Mouse (Mus musculus) embryonic facial prominence, embryonic 12.5 days (tissue): Measurements from ENCODE around the gene Chd2. TPM values are rescaled to one million over a fixed set of nuclear protein-coding genes. Genes with fewer than 3 reads are reported as not detected.

Experiments used
- ATAC-seq: fragments of 200-750 bp; cut with Nextera tagmentation; 2 replicates; pipeline ENCODE4 v1.8.0; 2017; ENCODE audit not compliant: insufficient number of reproducible peaks, insufficient read depth, low FRiP score, low TSS enrichment
- H3K27ac ChIP-seq: fragments of 300-500 bp; sonication (generic); 2 replicates; pipeline ENCODE4 v1.5.1; 2016; ENCODE audit warnings: mild to moderate bottlenecking
- H3K27me3 ChIP-seq: fragments of 300-500 bp; sonication (generic); 2 replicates; pipeline ENCODE4 v1.6.1; 2016; ENCODE audit warnings: mild to moderate bottlenecking, moderate library complexity
- H3K36me3 ChIP-seq: fragments of 300-500 bp; sonication (generic); 2 replicates; pipeline ENCODE4 v1.6.1; 2016; ENCODE audit warnings: mild to moderate bottlenecking
- H3K4me1 ChIP-seq: fragments of 300-500 bp; sonication (generic); 2 replicates; pipeline ENCODE4 v1.6.1; 2016
- H3K4me2 ChIP-seq: fragments of 300-500 bp; sonication (generic); replicated peaks from 2 replicates; pipeline ENCODE4 v1.6.1; 2016; ENCODE audit warnings: mild to moderate bottlenecking, moderate library complexity
- H3K4me3 ChIP-seq: fragments of 300-500 bp; sonication (generic); 2 replicates; pipeline ENCODE4 v1.5.1; 2016; ENCODE audit warnings: mild to moderate bottlenecking
- H3K9ac ChIP-seq: fragments of 300-500 bp; sonication (generic); 2 replicates; pipeline ENCODE4 v1.6.1; 2016; ENCODE audit warnings: mild to moderate bottlenecking, moderate library complexity
- H3K9me3 ChIP-seq: fragments of 300-500 bp; sonication (generic); 2 replicates; pipeline ENCODE4 v1.6.1; 2016; ENCODE audit warnings: mild to moderate bottlenecking, moderate library complexity
- WGBS: fragments of 180-500 bp; shearing (Covaris S2); methylation state at CpG from one replicate; pipeline ENCODE4 v1.1.7; 2016; 5-methylcytosine and 5-hydroxymethylcytosine counted together
- polyA plus RNA-seq: library from polyadenylated mRNA; unstranded; fragments of >200 nt; fragmentation: Nextera tagmentation; extraction: Ambion mirVana; gene quantifications from 2 replicates; pipeline ENCODE4 v1.2.1, GENCODE M21; 2016

Gene Chd2
- polyA plus RNA-seq, 1 experiment from 2014 or later: 65.0 TPM

DNA sequence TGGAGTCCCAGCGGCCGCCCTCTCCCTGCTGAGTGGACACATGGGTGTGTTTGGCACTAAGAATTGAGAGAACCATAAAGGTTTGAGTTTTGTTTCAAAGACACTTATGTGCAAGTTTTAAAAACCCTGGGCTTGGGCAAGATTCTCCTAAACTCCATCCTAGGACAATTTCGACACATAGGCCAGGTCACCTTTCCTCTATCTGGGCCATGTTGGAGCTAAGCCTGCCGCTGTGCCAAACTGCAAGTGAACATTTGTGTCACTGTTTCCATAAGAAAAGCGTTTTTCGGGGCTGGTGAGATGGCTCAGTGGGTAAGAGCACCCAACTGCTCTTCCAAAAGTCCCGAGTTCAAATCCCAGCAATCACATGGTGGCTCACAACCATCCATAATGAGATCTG, 116.2 kb downstream of the Chd2 start:
- Histone ChIP-seq H3K36me3 (peaks cover 45% of the 10 kb centered on the region), H3K9me3 (no peaks in the 10 kb centered on the region), H3K27ac (0 out of 2 replicates have a peak overlapping the region, but pooled peaks have one; percentile 0), H3K9ac (no peak overlapping the region), H3K4me1 (peaks cover 20% of the 10 kb centered on the region; the same call in 1 of the 2 replicates), H3K27me3 (no peaks in the 10 kb centered on the region), H3K4me3 (no peak overlapping the region), H3K4me2 (no peak overlapping the region)
- no peak for ATAC-seq
- 93% methylated on average over 7 of the region's 7 CpGs for WGBS

DNA sequence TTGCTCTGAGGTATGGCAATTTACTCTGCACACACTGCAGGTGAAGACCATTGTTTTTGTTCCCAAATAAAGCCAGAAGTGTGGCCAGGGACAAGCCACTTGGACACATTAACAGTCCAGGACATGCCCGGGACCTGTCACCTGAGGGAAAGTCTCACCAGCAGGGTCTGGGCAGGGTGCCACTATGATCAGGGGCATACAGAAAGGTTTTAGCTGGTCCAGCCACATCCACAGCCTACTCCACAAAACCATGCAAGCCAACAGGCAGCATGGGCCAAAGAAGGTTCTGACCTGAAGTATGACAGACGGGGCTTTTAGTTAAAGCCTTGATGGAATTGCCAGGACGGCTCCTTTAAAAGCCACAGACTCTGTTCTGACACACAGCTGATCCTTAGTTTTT, 116.9 kb downstream of the Chd2 start:
- 63% methylated on average over 3 of the region's 3 CpGs for WGBS
- Histone ChIP-seq H3K9me3 (no peaks in the 10 kb centered on the region), H3K4me3 (no peak overlapping the region), H3K27ac (0 out of 2 replicates have a peak overlapping the region, but pooled peaks have one; percentile 0), H3K36me3 (peaks cover 44% of the 10 kb centered on the region), H3K9ac (no peak overlapping the region), H3K27me3 (no peaks in the 10 kb centered on the region), H3K4me2 (no peak overlapping the region), H3K4me1 (peaks cover 26% of the 10 kb centered on the region; the same call in 1 of the 2 replicates)
- ATAC-seq: no peak

DNA sequence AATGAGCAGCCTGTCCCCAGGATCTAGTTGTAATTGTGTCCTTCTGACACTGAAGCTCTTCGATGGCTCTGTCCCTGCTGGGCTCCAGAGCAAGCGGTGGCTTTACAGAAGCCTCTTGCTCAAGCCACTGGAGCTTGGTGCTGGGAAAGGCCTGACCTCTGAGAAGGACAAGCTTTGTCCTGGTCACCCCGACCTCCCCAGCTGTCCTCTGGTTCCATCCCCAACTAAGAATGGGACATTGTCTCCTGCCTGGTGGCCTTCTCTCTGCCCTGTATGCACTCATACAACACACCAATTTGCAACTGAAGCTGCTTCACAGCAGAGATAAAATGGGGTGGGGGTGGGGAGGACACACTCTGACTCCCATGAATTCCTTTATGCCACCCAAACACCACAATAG, 117.4 kb downstream of the Chd2 start:
- H3K9me3 ChIP-seq: no peaks in the 10 kb centered on the region
- 29% methylated on average over 3 of the region's 3 CpGs for WGBS
- ATAC-seq: no peak
- H3K4me3 ChIP-seq: no peak overlapping the region
- H3K9ac ChIP-seq: no peak overlapping the region
- peaks cover 42% of the 10 kb centered on the region for H3K36me3 ChIP-seq
- H3K4me2 ChIP-seq: no peak overlapping the region
- H3K27me3 ChIP-seq: no peaks in the 10 kb centered on the region
- H3K4me1 ChIP-seq: peaks cover 31% of the 10 kb centered on the region
- no peak overlapping the region for H3K27ac ChIP-seq

DNA sequence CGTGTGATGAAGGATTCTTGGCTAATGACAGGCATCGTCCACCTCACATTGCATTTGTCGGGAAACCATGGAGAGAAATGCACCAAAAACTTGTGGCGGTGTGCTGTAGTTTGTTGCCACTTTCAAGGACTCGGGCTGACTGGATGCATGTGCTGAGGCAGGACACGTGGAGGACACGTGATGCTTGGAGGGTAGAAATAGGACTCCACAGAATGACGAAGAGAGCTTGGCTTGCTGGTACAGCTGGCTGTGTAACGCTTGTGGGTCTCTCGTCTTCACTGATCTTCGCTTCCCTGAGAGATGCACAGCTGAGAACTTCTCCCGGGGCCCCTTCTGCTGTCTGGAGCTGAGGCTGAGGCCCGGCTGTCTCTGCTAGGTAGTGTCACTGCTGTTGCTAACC, 118.4 kb downstream of the Chd2 start:
- no peak overlapping the region for H3K4me2 ChIP-seq
- no peak overlapping the region for H3K4me3 ChIP-seq
- H3K27ac ChIP-seq: no peak overlapping the region
- no peaks in the 10 kb centered on the region for H3K9me3 ChIP-seq
- peaks cover 42% of the 10 kb centered on the region for H3K36me3 ChIP-seq
- H3K4me1 ChIP-seq: peaks cover 39% of the 10 kb centered on the region
- 73% methylated on average over 13 of the region's 13 CpGs for WGBS
- no peak for ATAC-seq
- H3K27me3 ChIP-seq: no peaks in the 10 kb centered on the region
- no peak overlapping the region for H3K9ac ChIP-seq

DNA sequence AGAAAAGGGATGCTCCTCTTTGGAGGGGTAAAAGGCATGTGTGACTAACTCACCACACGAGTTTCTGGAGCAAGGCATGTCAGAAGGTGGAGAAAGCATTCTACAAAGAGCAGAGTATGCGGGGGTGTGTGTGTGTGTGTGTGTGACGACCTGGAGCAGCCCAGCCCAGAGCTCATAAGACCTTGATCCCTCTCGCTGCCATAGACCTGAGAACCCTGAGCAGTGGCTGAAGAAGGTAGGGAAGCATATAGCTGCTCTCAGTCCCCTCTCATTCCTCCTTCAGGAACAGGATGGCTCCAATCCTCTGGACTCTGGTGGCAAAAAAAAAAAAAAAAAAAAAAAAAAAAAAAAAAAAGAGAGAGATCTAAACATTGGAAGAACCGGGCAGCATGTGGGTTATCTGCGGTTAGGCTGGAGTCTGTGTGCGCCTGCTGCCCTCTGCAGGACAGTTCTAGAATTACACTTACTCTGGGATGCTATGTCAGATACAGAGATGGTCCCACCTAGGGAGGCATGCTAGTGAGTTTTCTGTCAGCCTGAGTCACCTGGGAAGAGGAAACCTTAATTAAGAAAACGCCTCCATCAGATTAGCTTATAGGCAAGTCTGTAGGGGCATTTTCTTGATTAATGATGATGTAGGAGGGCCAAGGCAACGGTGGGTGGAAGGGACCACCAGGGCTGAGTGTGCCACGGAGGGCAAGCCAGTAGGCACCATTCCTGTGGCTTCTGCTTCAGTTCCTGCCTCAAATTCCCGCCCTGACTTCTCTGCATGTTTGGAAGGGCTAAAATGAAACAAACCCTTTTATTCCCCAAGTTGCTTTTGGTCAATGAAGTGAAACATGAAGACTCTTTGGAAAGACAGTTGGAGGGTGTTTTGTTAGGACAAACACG, 119.2 kb downstream of the Chd2 start:
- H3K36me3 ChIP-seq: peaks cover 42% of the 10 kb centered on the region
- H3K9me3 ChIP-seq: no peaks in the 10 kb centered on the region
- WGBS: 28% methylated on average over 12 of the region's 12 CpGs
- H3K4me3 ChIP-seq: no peak overlapping the region
- no peak overlapping the region for H3K9ac ChIP-seq
- H3K4me2 ChIP-seq: no peak overlapping the region
- H3K27me3 ChIP-seq: no peaks in the 10 kb centered on the region
- peaks cover 43% of the 10 kb centered on the region for H3K4me1 ChIP-seq
- peak overlapping the region; percentile 78; the same call in 1 of the 2 replicates for H3K27ac ChIP-seq
- ATAC-seq: no peak

DNA sequence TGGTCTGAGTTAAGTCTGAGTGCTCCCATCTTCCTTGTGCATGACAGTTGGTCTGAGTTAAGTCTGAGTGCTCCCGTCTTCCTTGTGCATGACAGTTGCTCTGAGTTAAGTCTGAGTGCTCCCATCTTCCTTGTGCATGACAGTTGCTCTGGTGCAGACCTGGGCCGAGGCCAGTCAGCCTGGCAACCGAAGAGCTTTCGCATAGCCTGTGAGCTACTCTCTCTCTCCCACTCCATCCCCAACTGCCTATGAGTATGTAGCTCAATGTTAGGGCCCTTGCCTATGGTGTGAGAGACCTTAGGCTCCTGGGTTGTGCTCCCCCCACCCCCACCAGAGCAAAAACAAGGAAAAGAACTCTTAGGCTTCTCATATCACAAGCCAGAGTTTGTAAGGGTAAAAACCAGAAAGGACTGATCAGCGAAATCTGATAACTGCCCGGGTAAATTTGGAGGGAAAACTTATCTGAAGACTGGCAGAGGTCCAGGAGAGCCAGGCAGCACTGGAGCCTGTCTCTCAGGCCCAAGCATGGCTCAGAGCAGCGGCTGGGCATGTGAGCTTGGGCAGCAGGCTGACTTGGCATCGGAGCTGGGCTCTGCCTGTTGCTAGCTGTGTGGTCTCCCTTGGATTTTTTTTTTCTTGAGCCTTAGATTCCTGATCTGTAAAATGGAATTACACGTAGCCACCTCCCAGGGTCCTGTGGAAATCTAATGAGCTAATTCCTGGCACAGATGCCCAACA, 120.2 kb downstream of the Chd2 start:
- Histone ChIP-seq H3K9me3 (no peaks in the 10 kb centered on the region), H3K4me2 (no peak overlapping the region), H3K27ac (peak overlapping the region; percentile 78), H3K9ac (no peak overlapping the region), H3K4me1 (peaks cover 43% of the 10 kb centered on the region), H3K27me3 (no peaks in the 10 kb centered on the region), H3K4me3 (no peak overlapping the region), H3K36me3 (peaks cover 43% of the 10 kb centered on the region)
- 62% methylated on average over 9 of the region's 9 CpGs for WGBS
- no peak for ATAC-seq

GRCm38 (mm10) chr7:73420827-73421226, 120.8 kb downstream of the Chd2 start:
- Histone ChIP-seq H3K36me3 (peaks cover 46% of the 10 kb centered on the region), H3K9ac (no peak overlapping the region), H3K27me3 (no peaks in the 10 kb centered on the region), H3K4me1 (peaks cover 43% of the 10 kb centered on the region), H3K4me2 (no peak overlapping the region), H3K27ac (peak overlapping the region; percentile 78), H3K9me3 (no peaks in the 10 kb centered on the region), H3K4me3 (no peak overlapping the region)
- no peak for ATAC-seq
- WGBS: 47% methylated on average over 5 of the region's 5 CpGs

DNA sequence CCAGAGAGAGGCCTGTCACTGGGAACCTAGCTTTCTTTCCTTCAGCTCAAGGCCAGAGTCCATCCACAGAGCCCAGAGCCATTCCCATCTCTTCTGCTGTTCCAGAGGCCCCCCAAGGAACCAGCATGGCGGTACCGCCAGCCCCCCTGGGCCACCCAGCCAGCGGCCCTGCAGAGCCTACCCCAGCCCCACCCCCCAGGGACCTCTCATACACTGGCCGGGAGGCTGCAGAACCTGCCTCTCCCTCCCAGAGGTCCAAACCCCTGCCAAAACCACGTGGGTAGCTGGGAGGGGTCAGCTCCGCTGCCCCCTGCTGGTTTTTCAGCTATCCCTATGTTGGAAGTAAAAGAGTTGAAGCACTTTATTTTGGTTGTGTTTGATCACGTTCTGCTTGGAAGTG, 122.3 kb downstream of the Chd2 start:
- H3K27ac ChIP-seq: 0 out of 2 replicates have a peak overlapping the region, but pooled peaks have one; percentile 23
- H3K9me3 ChIP-seq: no peaks in the 10 kb centered on the region
- H3K9ac ChIP-seq: no peak overlapping the region
- peaks cover 53% of the 10 kb centered on the region for H3K36me3 ChIP-seq
- H3K4me3 ChIP-seq: no peak overlapping the region
- H3K27me3 ChIP-seq: no peaks in the 10 kb centered on the region
- peaks cover 40% of the 10 kb centered on the region for H3K4me1 ChIP-seq
- WGBS: 37% methylated on average over 7 of the region's 7 CpGs
- ATAC-seq: no peak
- no peak overlapping the region for H3K4me2 ChIP-seq

GRCm38 (mm10) chr7:73414192-73414591, 127.4 kb downstream of the Chd2 start:
- no peak for ATAC-seq

DNA sequence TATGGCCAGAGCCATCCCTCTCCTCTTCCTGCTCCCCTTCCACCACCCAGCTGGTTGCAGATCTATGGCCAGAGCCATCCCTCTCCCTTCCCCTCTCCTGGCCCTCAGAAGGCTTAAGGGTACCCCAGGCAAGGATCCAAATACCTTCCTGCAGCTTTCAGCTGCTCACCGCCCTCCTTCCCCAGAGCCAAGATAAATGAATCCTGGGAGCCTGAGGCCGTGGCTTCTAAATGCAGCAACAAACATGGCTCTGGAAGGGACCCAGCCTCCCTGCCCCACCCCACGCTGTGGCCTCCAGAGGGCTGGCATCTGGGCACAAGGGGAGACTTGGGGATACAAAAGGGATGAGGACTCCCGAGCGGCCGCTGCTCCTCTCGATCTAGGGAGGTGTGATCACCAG, 129.2 kb downstream of the Chd2 start:
- no peak overlapping the region for H3K9ac ChIP-seq
- 81% methylated on average over 7 of the region's 7 CpGs for WGBS
- ATAC-seq: no peak
- H3K4me3 ChIP-seq: no peak overlapping the region
- H3K36me3 ChIP-seq: peaks cover 80% of the 10 kb centered on the region
- H3K4me2 ChIP-seq: no peak overlapping the region
- no peak overlapping the region for H3K27ac ChIP-seq
- H3K27me3 ChIP-seq: no peaks in the 10 kb centered on the region
- no peaks in the 10 kb centered on the region for H3K9me3 ChIP-seq
- 0 out of 2 replicates have a peak, but pooled peaks cover 4% of the 10 kb centered on the region for H3K4me1 ChIP-seq

More at GRCm38 (mm10) chr7:73414192-73414591, 127.4 kb downstream of the Chd2 start:
- H3K4me3 ChIP-seq: no peak overlapping the region
- WGBS: 81% methylated on average over 14 of the region's 14 CpGs
- H3K9me3 ChIP-seq: no peaks in the 10 kb centered on the region
- H3K4me1 ChIP-seq: peaks cover 16% of the 10 kb centered on the region
- no peak overlapping the region for H3K9ac ChIP-seq
- no peak overlapping the region for H3K27ac ChIP-seq
- no peaks in the 10 kb centered on the region for H3K27me3 ChIP-seq
- H3K4me2 ChIP-seq: no peak overlapping the region
- peaks cover 95% of the 10 kb centered on the region for H3K36me3 ChIP-seq

DNA sequence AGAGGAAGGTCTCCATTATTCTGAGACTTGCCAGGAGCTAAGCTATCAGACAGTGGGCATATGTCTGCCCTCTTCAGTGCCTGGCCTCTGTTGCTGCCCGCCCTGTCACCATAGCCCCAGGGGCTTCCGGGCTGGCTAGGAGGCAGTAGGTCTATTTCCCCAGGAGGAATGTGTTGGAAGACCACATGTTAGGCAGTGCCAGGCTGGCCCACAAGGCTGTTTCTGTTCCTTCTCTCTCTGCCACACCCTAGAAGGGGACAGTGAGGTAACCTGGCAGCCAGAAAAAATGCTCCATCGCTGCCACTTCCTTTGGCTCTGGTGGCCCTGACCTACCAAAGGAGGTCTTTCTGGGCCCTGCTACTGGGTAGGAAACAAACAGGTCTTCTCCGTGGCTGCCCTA, 129.6 kb downstream of the Chd2 start:
- Histone ChIP-seq H3K9me3 (no peaks in the 10 kb centered on the region), H3K36me3 (peaks cover 78% of the 10 kb centered on the region), H3K27me3 (no peaks in the 10 kb centered on the region), H3K27ac (no peak overlapping the region), H3K9ac (no peak overlapping the region), H3K4me3 (no peak overlapping the region), H3K4me2 (no peak overlapping the region), H3K4me1 (0 out of 2 replicates have a peak, but pooled peaks cover 4% of the 10 kb centered on the region)
- ATAC-seq: no peak
- 80% methylated on average over 4 of the region's 4 CpGs for WGBS
